Mouse (Mus musculus) telencephalon, adult 2 months (tissue): Measurements from ENCODE around the gene Erf.

ENCODE experiments used
- DNase-seq: peaks from one replicate; pipeline ENCODE4 v3.0.0-alpha.2; 2011; ENCODE audit warnings: low read depth, low spot score

The Erf gene

DNA sequence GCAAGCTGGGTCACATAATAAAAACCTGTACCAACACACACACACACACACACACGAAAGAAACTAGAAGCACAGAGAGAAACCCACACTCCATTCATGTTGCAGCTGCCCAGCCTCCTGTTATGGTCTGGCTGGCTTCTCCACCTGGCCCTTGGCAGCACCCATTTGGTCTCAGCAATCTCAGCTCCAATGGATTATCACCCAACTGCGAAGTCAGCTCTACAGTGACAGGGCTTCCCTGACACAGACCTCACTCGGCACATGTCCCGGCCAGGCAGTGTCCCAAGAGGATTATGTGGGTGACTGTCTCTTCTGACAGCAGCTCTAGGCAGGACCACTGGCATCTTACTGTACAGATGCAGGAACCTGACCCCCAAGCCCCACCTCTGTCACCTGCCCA is 40.1 kb downstream of the Erf start:
- no peak for DNase-seq

DNA sequence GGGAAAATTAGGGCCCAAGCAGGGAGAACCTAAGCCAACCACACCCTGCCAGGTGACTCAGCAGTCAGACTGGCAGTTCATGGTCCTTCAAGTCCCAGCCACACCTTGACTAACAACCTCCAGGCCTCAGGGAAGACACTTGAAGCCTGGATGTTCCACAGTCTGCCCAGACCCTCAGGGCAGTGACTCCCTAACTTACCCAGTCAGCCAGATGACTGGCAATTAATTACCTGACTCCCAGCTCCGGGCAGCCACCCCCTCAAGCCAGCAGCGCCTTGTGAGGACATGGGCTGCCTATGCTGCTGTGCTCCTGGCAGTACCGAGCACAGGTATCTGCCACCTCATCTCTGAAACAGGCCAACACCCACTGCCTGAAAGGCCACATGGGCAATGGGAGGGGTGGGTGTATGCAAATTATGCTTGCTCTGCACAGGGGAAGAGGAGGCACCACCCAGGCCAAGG is 41.4 kb downstream of the Erf start:
- no peak for DNase-seq

DNA sequence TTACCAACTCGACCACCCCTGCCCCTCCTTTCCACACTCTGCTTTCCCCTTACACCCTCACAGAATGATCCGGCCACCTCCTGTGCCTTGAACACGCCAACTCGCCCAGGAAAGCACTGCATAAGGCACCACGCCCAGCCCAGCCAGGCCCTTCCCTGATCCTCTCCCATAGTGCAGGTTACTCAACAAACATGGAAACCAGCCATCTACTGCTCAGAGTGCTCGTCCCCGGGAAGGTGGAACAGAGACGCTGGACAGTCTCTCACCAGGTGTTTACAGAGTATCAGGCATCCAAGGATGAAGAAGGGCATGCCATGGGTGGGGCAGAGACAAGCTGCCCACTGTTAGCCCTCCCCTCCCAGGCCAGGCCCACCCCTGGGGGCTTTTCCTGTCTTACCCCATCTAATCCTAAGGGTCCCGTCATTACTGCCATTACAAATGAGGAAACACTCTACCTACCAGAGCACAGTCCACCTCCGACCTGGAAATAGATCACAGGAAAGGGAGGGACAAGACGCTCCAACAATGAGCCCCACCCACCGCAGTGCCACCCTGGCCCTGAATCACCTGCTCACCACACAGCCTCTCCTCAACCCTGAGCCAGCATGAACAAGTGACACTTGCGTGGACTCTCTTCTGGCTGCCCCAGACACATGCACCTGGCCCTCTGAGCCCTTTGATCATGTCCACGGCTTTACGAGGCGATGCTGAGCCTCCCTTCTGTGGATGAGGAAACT is 44.3 kb downstream of the Erf start:
- DNase-seq, result no peak

DNA sequence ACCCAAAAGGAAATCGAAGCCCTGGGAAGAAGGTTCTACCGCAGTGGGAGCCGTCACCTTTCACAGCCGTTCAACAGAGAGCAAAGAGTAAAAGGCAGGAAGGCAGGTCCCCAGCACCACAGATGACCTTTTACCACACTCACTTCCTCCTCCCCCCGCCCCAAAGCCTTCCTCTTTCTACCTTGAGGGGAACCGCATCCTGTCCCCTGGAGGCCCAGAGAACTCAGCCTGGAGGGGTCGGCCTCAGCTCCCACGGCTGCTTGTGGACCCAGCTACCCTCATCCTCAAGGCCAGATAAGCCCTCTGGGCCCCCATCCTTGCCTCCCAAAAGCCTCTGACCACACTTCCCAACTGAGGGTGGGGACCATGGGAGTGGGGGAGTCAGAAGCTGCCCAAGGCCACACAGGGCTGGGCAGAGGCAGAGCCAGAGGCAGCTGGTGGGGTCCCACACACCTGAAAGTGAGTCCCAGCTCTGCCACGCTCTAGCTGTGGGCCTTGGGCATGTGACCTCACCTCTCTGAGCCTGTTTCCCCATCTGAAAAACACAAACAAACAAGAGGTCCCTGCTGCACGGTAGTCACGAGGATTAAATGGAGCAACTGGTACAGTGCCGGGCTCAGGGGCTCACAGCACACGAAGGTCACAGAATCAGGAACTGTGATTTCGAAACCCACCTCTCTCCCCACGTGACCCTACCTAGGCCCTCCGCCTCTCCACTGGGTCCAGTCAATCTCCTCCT is 45.0 kb downstream of the Erf start:
- DNase-seq, result no peak

DNA sequence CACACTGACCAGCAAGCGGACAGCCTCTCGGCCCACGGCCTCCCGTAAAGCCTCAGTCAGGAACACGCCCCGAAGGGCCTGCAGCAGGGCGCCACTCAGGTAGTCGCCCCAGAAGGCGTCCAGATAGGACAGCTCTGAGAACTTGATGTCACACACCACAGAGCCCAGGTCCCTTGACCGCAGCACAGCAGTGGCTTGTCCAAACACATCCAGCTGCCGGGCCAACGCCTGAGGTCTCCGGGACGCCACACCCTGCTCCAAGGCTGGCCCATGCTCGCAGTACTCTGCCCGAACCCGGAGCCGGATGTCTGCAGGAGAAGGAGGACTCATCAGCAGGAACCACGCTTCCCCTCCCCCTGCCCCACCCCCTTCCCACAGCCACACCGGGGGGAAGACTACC is 46.9 kb downstream of the Erf start:
- DNase-seq, result no peak

DNA sequence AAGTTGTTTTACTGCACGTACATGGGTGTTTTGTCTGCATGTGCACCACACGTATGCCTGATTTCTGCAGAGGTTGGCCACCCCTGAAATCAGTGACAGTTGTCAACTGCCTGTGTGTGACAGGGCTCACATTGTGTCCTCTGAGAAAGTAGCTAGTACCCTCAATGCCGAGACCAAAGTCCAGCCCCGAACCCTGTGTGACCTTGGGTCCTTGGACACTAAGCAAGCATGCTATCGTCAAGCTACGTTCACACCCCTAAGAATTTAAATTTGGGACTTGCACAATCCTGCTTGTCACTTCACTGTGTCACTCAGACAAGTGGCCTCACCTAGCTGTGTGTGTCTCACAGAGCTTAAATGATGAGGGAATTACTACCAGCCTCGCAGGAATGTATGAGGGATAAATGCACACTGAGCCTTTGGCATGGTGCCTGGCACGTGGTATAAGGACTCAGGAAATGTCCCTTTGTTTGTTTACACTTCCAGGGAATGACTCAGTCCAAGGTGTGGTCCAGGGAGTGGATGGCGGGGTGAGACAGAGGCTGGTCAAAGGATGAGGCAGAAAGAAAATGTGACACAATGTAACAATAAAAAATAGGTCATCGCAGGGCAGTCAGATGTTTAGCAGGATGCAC is 53.1 kb downstream of the Erf start:
- DNase-seq, result no peak

DNA sequence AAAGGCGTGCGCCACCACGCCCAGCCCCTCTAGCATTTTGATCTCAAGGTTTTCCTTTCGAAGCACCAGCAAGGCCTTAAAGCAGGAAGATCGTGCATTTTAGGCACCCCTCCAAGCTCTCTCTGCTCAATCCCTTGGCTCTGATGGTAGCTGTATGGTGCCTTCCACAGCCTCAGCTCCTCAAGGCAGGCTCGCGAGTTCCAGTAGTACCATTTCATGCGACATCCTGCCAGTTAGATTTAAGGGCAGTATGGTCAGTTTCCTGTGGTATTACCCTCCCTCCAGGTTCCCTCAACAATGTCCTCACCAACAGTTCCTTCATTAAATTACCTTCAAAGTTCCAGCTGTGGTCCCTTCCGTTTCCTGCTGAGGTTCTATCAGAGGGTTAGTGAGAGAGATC is 54.5 kb downstream of the Erf start:
- DNase-seq, result no peak

DNA sequence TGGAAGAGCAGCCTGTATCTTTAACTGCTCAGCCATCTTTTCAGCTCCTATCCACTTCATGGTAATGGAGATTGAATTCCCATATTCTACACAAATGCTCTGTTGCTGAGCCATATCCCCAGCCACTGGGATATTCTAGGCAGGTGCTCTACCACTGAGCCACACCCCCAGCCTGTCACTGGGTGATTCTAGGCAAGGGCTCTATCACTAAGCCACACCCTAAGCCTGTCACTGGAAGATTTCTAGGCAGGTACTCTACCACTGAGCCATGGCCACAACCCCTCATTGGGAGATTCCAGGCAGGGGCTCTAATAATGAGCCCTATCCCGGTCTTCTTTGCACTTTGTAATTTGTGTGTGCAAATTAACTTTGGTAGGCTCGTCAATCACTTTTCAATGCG is 55.4 kb downstream of the Erf start:
- no peak for DNase-seq
